Mouse (Mus musculus): Measurements from ENCODE around the gene Parvb.

- TF ChIP-seq CTCF (IDR thresholded peaks at IDR 0.05; ENCODE audit: control insufficient read depth, insufficient read depth, insufficient read length) (no peak), USF1 (IDR thresholded peaks at IDR 0.05; ENCODE audit: low read depth) (no peak), MYOD1 (IDR thresholded peaks at IDR 0.05; ENCODE audit: control insufficient read depth, insufficient read length, low read depth) (no peak), CEBPB (IDR thresholded peaks at IDR 0.05; ENCODE audit: low read depth) (no peak), MYOG (IDR thresholded peaks at IDR 0.05; ENCODE audit: control insufficient read depth, extremely low read depth, insufficient read length) (no peak), MAX (IDR thresholded peaks at IDR 0.05) (no peak)
Observed at GRCm38 (mm10) chr15:84223423-84223822, 8.4 kb upstream of the Parvb start.

Data from C2C12 (cell line).